Mouse (Mus musculus) MEL (cell line): Measurements from ENCODE around the gene Ppp3r1. TPM values are rescaled to one million over a fixed set of nuclear protein-coding genes. Genes with fewer than 3 reads are reported as not detected.

Experiments
- DNase-seq: peaks from one replicate; pipeline ENCODE4 v3.0.0; 2011; ENCODE audit warnings: low read depth, low spot score
- H3K27ac ChIP-seq: 2 replicates; pipeline ENCODE4 v1.5.1; 2012; ENCODE audit warnings: low read depth, mild to moderate bottlenecking, control low read depth, low read length, moderate library complexity; ENCODE audit not compliant: control insufficient read depth
- H3K27me3 ChIP-seq, 2 experiments: fragments of 150-350 bp in 1 of 2; sonication (generic) in 1 of 2; 2 replicates each; pipeline ENCODE4 v1.6.1; 2012; ENCODE audit warnings: low read length in 2 of 2, mild to moderate bottlenecking in 2 of 2, improper control_type of control experiment in 1 of 2, moderate library complexity in 1 of 2; ENCODE audit not compliant: insufficient read depth in 2 of 2, control insufficient read depth in 1 of 2
- H3K36me3 ChIP-seq, 2 experiments: 2 replicates each; pipeline ENCODE4 v1.6.1; 2012 to 2014; ENCODE audit warnings: low read length in 2 of 2, improper control_type of control experiment in 1 of 2, inconsistent platforms in 1 of 2, mild to moderate bottlenecking in 1 of 2; ENCODE audit not compliant: insufficient read depth in 2 of 2, control insufficient read depth in 1 of 2
- H3K4me1 ChIP-seq, 2 experiments: fragments of 150-350 bp in 1 of 2; sonication (generic) in 1 of 2; 2 replicates each; pipeline ENCODE4 v1.6.1; 2012; ENCODE audit warnings: low read length in 2 of 2, improper control_type of control experiment in 1 of 2, mild to moderate bottlenecking in 1 of 2; ENCODE audit not compliant: insufficient read depth in 2 of 2, control insufficient read depth in 1 of 2
- H3K4me3 ChIP-seq, 2 experiments: fragments of 150-350 bp in 1 of 2; sonication (generic) in 1 of 2; 2 replicates each; pipeline ENCODE4 v1.5.1; 2012; ENCODE audit warnings: low read depth in 2 of 2, low read length in 2 of 2, mild to moderate bottlenecking in 2 of 2, moderate library complexity in 2 of 2, control low read depth in 1 of 2, improper control_type of control experiment in 1 of 2; ENCODE audit not compliant: control insufficient read depth in 1 of 2, insufficient read depth in 1 of 2
- H3K79me2 ChIP-seq: 2 replicates; pipeline ENCODE4 v1.6.1; 2012; ENCODE audit warnings: mild to moderate bottlenecking, low read length, moderate library complexity; ENCODE audit not compliant: control insufficient read depth, poor library complexity, insufficient read depth
- H3K9ac ChIP-seq: 2 replicates; pipeline ENCODE4 v1.6.1; 2012; ENCODE audit warnings: low read depth, mild to moderate bottlenecking, control low read depth, low read length, moderate library complexity; ENCODE audit not compliant: control insufficient read depth, poor library complexity, severe bottlenecking
- H3K9me3 ChIP-seq: fragments of 150-350 bp; sonication (generic); replicated peaks from 2 replicates; pipeline ENCODE4 v1.6.1; 2012; ENCODE audit warnings: mild to moderate bottlenecking, low read length, improper control_type of control experiment, moderate library complexity; ENCODE audit not compliant: insufficient read depth
- BHLHE40 ChIP-seq: IDR thresholded peaks from 2 replicates; pipeline ENCODE4 v1.6.1; 2012; ENCODE audit warnings: low read depth, mild to moderate bottlenecking, inconsistent platforms, low read length, improper control_type of control experiment, borderline replicate concordance
- CHD1 ChIP-seq: IDR thresholded peaks from 2 replicates; pipeline ENCODE4 v1.6.1; 2012; ENCODE audit warnings: low read depth, mild to moderate bottlenecking, inconsistent platforms, low read length, improper control_type of control experiment
- CHD2 ChIP-seq: IDR thresholded peaks from 2 replicates; pipeline ENCODE4 v1.6.1; 2011; ENCODE audit warnings: low read length, improper control_type of control experiment
- ELF1 ChIP-seq: IDR thresholded peaks from 2 replicates; pipeline ENCODE4 v1.6.1; 2014; ENCODE audit warnings: low read depth, mild to moderate bottlenecking, inconsistent platforms, low read length, improper control_type of control experiment, moderate library complexity
- EP300 ChIP-seq, 2 experiments: IDR thresholded peaks; 2 replicates each; pipeline ENCODE4 v1.6.1; 2011; ENCODE audit warnings: improper control_type of control experiment in 2 of 2, low read length in 2 of 2, low read depth in 1 of 2, mild to moderate bottlenecking in 1 of 2
- ETS1 ChIP-seq: IDR thresholded peaks from 2 replicates; pipeline ENCODE4 v1.6.1; 2012; ENCODE audit warnings: low read depth, mild to moderate bottlenecking, inconsistent platforms, low read length, improper control_type of control experiment, moderate library complexity
- GABPA ChIP-seq: IDR thresholded peaks from 2 replicates; pipeline ENCODE4 v1.6.1; 2012; ENCODE audit warnings: low read depth, mild to moderate bottlenecking, inconsistent platforms, low read length, improper control_type of control experiment, moderate library complexity
- GATA1 ChIP-seq: IDR thresholded peaks from 2 replicates; pipeline ENCODE4 v1.6.1; 2011; ENCODE audit warnings: low read depth, low read length, improper control_type of control experiment
- HCFC1 ChIP-seq: IDR thresholded peaks from 2 replicates; pipeline ENCODE4 v1.6.1; 2012; ENCODE audit warnings: low read depth, mild to moderate bottlenecking, inconsistent platforms, low read length, improper control_type of control experiment, moderate library complexity
- JUND ChIP-seq: IDR thresholded peaks from 2 replicates; pipeline ENCODE4 v1.6.1; 2011; ENCODE audit warnings: low read depth, mild to moderate bottlenecking, improper control_type of control experiment, low read length
- KAT2A ChIP-seq: conservative IDR thresholded peaks from 2 replicates; pipeline ENCODE4 v1.6.1; 2012; ENCODE audit warnings: low read depth, low read length, improper control_type of control experiment, inconsistent platforms
- MAFK ChIP-seq: IDR thresholded peaks from 2 replicates; pipeline ENCODE4 v1.6.1; 2011; ENCODE audit warnings: low read depth, mild to moderate bottlenecking, low read length, improper control_type of control experiment, borderline replicate concordance
- MAX ChIP-seq: IDR thresholded peaks from 2 replicates; pipeline ENCODE4 v1.6.1; 2011; ENCODE audit warnings: low read length, improper control_type of control experiment
- MEF2A ChIP-seq: IDR thresholded peaks from 2 replicates; pipeline ENCODE4 v1.6.1; 2014; ENCODE audit warnings: low read depth, mild to moderate bottlenecking, inconsistent platforms, low read length, improper control_type of control experiment; ENCODE audit not compliant: poor library complexity, insufficient replicate concordance, severe bottlenecking; ENCODE audit errors: extremely low read depth
- MXI1 ChIP-seq: IDR thresholded peaks from 2 replicates; pipeline ENCODE4 v1.6.1; 2011; ENCODE audit warnings: mild to moderate bottlenecking, low read depth, low read length, improper control_type of control experiment
- MYB ChIP-seq: IDR thresholded peaks from 2 replicates; pipeline ENCODE4 v1.6.1; 2011; ENCODE audit warnings: mild to moderate bottlenecking, low read depth, low read length, improper control_type of control experiment
- MYC ChIP-seq: IDR thresholded peaks from 2 replicates; pipeline ENCODE4 v1.6.1; 2011; ENCODE audit warnings: low read depth, mild to moderate bottlenecking, low read length, improper control_type of control experiment, moderate library complexity
- NELFE ChIP-seq: IDR thresholded peaks from 2 replicates; pipeline ENCODE4 v1.6.1; 2011; ENCODE audit warnings: low read depth, low read length, improper control_type of control experiment
- NRF1 ChIP-seq: IDR thresholded peaks from 2 replicates; pipeline ENCODE4 v1.6.1; 2014; ENCODE audit warnings: low read depth, mild to moderate bottlenecking, inconsistent platforms, low read length, improper control_type of control experiment, moderate library complexity; ENCODE audit not compliant: poor library complexity, insufficient read depth, severe bottlenecking
- POLR2AphosphoS2 ChIP-seq: IDR thresholded peaks from 2 replicates; pipeline ENCODE4 v1.6.1; 2011; ENCODE audit warnings: low read length, improper control_type of control experiment
- POLR2AphosphoS5 ChIP-seq: IDR thresholded peaks from 2 replicates; pipeline ENCODE4 v1.6.1; 2012; ENCODE audit warnings: low read depth, borderline replicate concordance, mild to moderate bottlenecking, inconsistent platforms, low read length, moderate library complexity, mixed read lengths
- RAD21 ChIP-seq: IDR thresholded peaks from 2 replicates; pipeline ENCODE4 v1.6.1; 2011; ENCODE audit warnings: mild to moderate bottlenecking, low read depth, low read length, improper control_type of control experiment
- RCOR1 ChIP-seq: IDR thresholded peaks from 2 replicates; pipeline ENCODE4 v1.6.1; 2012; ENCODE audit warnings: low read depth, mild to moderate bottlenecking, inconsistent platforms, low read length, improper control_type of control experiment
- SIN3A ChIP-seq: IDR thresholded peaks from 2 replicates; pipeline ENCODE4 v1.6.1; 2012; ENCODE audit warnings: low read length, improper control_type of control experiment, inconsistent platforms
- SMC3 ChIP-seq: IDR thresholded peaks from 2 replicates; pipeline ENCODE4 v1.6.1; 2011; ENCODE audit warnings: low read depth, low read length, improper control_type of control experiment
- TAL1 ChIP-seq: IDR thresholded peaks from 2 replicates; pipeline ENCODE4 v1.6.1; 2012; ENCODE audit warnings: mild to moderate bottlenecking, inconsistent platforms, low read length, moderate library complexity, mixed read lengths
- TCF12 ChIP-seq: IDR thresholded peaks from 2 replicates; pipeline ENCODE4 v1.6.1; 2014; ENCODE audit warnings: low read depth, mild to moderate bottlenecking, inconsistent platforms, low read length, improper control_type of control experiment, moderate library complexity
- UBTF ChIP-seq: IDR thresholded peaks from 2 replicates; pipeline ENCODE4 v1.6.1; 2012; ENCODE audit warnings: low read depth, mild to moderate bottlenecking, inconsistent platforms, low read length, improper control_type of control experiment, moderate library complexity, borderline replicate concordance; ENCODE audit not compliant: insufficient read depth
- USF2 ChIP-seq, 2 experiments: IDR thresholded peaks; 2 replicates each; pipeline ENCODE4 v1.6.1; 2011 to 2012; ENCODE audit warnings: improper control_type of control experiment in 2 of 2, low read length in 2 of 2, borderline replicate concordance in 1 of 2, inconsistent platforms in 1 of 2, low read depth in 1 of 2, mild to moderate bottlenecking in 1 of 2; ENCODE audit not compliant: insufficient read depth in 1 of 2
- ZKSCAN1 ChIP-seq: IDR thresholded peaks from 2 replicates; pipeline ENCODE4 v1.6.1; 2012; ENCODE audit warnings: low read depth, mild to moderate bottlenecking, inconsistent platforms, low read length, improper control_type of control experiment, moderate library complexity
- ZMIZ1 ChIP-seq: IDR thresholded peaks from 2 replicates; pipeline ENCODE4 v1.6.1; 2012; ENCODE audit warnings: low read depth, mild to moderate bottlenecking, inconsistent platforms, low read length, improper control_type of control experiment, moderate library complexity
- polyA plus RNA-seq, 2 experiments: library from polyadenylated mRNA; stranded (reverse) in 1 of 2; unstranded in 1 of 2; fragments of >175 nt in 1 of 2; fragments of >200 nt in 1 of 2; gene quantifications; 2 replicates each; pipeline versions ENCODE4 v1.2.1 to v1.2.4; 2012; ENCODE audit warnings: low replicate concordance in 2 of 2, low read depth in 1 of 2; ENCODE audit not compliant: insufficient read length in 2 of 2, insufficient read depth in 1 of 2, missing spikeins in 1 of 2
- total RNA-seq: library from RNA; depleted of rRNA; stranded (reverse); fragments of 300-350 nt; gene quantifications from 2 replicates; pipeline ENCODE4 v1.2.3, GENCODE M21; 2012

Ppp3r1 gene
- total and polyA plus RNA-seq, 3 experiments: 48.8 to 67.9 (median 63.8) TPM

DNA sequence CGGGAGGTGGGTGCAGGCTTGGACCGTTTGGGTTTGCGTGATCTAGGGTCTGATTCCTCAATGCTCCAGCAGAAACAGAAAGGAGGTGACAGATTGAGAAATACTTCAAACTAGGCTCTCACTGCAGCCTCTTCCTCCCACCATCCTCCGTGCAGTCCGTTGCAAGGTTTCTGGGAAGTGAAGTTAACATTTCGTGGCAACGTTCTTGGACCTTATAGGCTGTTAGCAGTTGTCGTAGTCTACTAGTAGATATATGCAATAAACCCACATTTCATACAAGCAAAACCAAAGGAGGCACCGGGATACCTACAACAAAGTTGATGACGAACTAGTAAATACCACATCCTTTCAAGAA lies 53.1 kb downstream of the Ppp3r1 start (continued):
- TF ChIP-seq USF2 (IDR thresholded peaks at IDR 0.05; ENCODE audit: borderline replicate concordance in 1 of 2, insufficient read depth in 1 of 2, low read depth in 1 of 2, low read length in 2 of 2) (no peak), EP300 (IDR thresholded peaks at IDR 0.05; ENCODE audit: low read depth in 1 of 2, low read length in 2 of 2) (no peak), BHLHE40 (no peak), CHD2 (no peak), MYC (no peak), KAT2A (no peak), JUND (no peak), ZKSCAN1 (no peak), MEF2A (no peak), GABPA (no peak), ETS1 (peak; percentile 19; the same call in 1 of the 2 replicates), HCFC1 (no peak), RAD21 (no peak), GATA1 (no peak), TCF12 (0 out of 2 replicates have a peak, but pooled peaks have one; percentile 8), RCOR1 (no peak)

DNA sequence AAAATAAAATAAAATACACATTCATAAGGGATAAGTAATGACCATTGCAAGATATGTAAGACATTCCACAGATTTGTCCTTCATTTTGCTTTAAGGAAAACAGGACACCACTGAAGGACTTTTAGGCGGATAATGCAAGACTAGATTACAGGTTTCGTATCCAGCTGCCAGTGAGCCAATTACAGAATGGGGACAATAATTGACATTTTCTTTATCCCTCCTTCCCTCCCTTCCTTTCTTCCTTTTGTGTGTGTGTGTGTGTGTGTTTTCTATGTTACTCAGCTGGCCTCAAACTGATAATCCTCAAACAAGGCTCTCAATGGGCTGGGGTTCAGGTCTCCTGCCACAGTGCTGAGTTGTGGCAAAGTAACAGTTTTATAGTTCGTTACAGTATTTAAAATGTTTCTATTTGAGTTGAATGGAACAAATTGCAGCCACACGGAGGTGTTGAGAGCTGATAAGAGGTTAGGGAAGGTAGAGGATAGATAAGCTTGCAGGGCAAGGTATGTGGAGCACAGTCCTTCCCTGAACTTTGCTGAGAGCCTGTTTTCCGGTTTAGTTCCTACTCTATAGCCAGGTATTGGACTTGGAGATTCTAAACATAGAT lies 53.9 kb downstream of the Ppp3r1 start:
- peaks cover 6 to 21% of the 10 kb centered on the region in 2 experiments for H3K36me3 ChIP-seq
- H3K27me3 ChIP-seq: no peaks in the 10 kb centered on the region
- H3K27ac ChIP-seq: peak overlapping the region; percentile 83
- H3K4me3 ChIP-seq: peak overlapping the region; percentile 81 to 87
- H3K79me2 ChIP-seq: peaks cover 29% of the 10 kb centered on the region
- peak overlapping the region; percentile 84 for H3K9ac ChIP-seq
- H3K4me1 ChIP-seq: peaks cover 13 to 14% of the 10 kb centered on the region in 2 experiments
- H3K9me3 ChIP-seq: no peaks in the 10 kb centered on the region
- DNase-seq: peak; percentile 82
- TF ChIP-seq MAFK: peak; percentile 68
- TF ChIP-seq MXI1: no peak
- TF ChIP-seq MEF2A: peak; percentile 73; the same call in 1 of the 2 replicates
- TF ChIP-seq NRF1: no peak
- TF ChIP-seq POLR2AphosphoS2: no peak
- TF ChIP-seq TAL1: peak; percentile 79
- peak; percentile 95 for TF ChIP-seq GATA1
- no peak for TF ChIP-seq USF2 (IDR thresholded peaks at IDR 0.05; ENCODE audit: borderline replicate concordance in 1 of 2, insufficient read depth in 1 of 2, low read depth in 1 of 2, low read length in 2 of 2)
- TF ChIP-seq MYC: peak; percentile 50; the same call in 1 of the 2 replicates
- TF ChIP-seq NELFE: peak; percentile 48
- TF ChIP-seq UBTF: no peak
- 0 out of 2 replicates have a peak, but pooled peaks have one; percentile 26 for TF ChIP-seq HCFC1
- peak; percentile 27 for TF ChIP-seq SMC3
- TF ChIP-seq CHD1: peak; percentile 73; the same call in 1 of the 2 replicates
- peak; percentile 85 for TF ChIP-seq MYB
- TF ChIP-seq KAT2A: peak; percentile 34; the same call in 1 of the 2 replicates
- TF ChIP-seq MAX: no peak
- no peak for TF ChIP-seq POLR2AphosphoS5
- TF ChIP-seq ZMIZ1: 0 out of 2 replicates have a peak, but pooled peaks have one; percentile 39
- peak; percentile 76 for TF ChIP-seq RCOR1
- TF ChIP-seq BHLHE40: peak; percentile 59; the same call in 1 of the 2 replicates
- TF ChIP-seq ELF1: no peak; the same call in 1 of the 2 replicates
- no peak; the same call in none of the 2 replicates for TF ChIP-seq SIN3A
- peak; percentile 89 for TF ChIP-seq TCF12
- 0 out of 2 replicates have a peak, but pooled peaks have one; percentile 27 for TF ChIP-seq ZKSCAN1
